Mouse (Mus musculus): Measurements from ENCODE around the gene Btbd1. TPM values are rescaled to one million over a fixed set of nuclear protein-coding genes. Genes with fewer than 3 reads are reported as not detected.

Btbd1 gene
- total RNA-seq, 2 experiments from 2014 or later, result 113 to 124 TPM

Other genes with a start within 250 kb of the Btbd1 start
- 10 to 100 TPM; 64.3 to 73.2 TPM for gene Homer2, start 121.9 kb downstream of the Btbd1 start, total RNA-seq (2021)
- gene Ramac, start 66.5 kb downstream of the Btbd1 start, total RNA-seq (2021), result 10 to 100 TPM; 77.3 to 80.7 TPM
- 10 to 100 TPM; 22.3 to 27.0 TPM for gene 3110040N11Rik, start 40.0 kb downstream of the Btbd1 start, total RNA-seq (2021)
- not detected for gene Gm10160, start 26.4 kb upstream of the Btbd1 start, total RNA-seq (2021)
- gene Tm6sf1, start 29.6 kb upstream of the Btbd1 start, total RNA-seq (2021), result 10 to 100 TPM; 28.4 to 36.9 TPM
- gene Hdgfl3, start 105.0 kb upstream of the Btbd1 start, total RNA-seq (2021), result 10 to 100 TPM; 76.0 to 76.9 TPM
- gene Bnc1, start 162.9 kb upstream of the Btbd1 start, total RNA-seq (2021), result not detected